Mouse (Mus musculus): ENCODE measurements around the gene Hoxd13. TPM values are rescaled to one million over a fixed set of nuclear protein-coding genes. Genes with fewer than 3 reads are reported as not detected.

Gene Hoxd13
- polyA plus RNA-seq, 1 experiment from 2014 or later: not detected

- Histone ChIP-seq H3K4me3 (no peak overlapping the region), H3K9me3 (no peaks in the 10 kb centered on the region), H3K27ac (replicated peaks) (no peak overlapping the region), H3K9ac (replicated peaks) (no peak overlapping the region), H3K36me3 (no peaks in the 10 kb centered on the region), H3K27me3 (peaks cover 92% of the 10 kb centered on the region), H3K4me2 (replicated peaks) (no peak overlapping the region), H3K4me1 (peaks cover 26% of the 10 kb centered on the region)
- no peak for ATAC-seq (ENCODE audit: low FRiP score, low read depth)
- 12% methylated on average over 17 of the region's 17 CpGs for WGBS
Observed at GRCm38 (mm10) chr2:74701949-74702819, 34.1 kb downstream of the Hoxd13 start.

GRCm38 (mm10) chr2:74702820-74703219 lies 34.7 kb downstream of the Hoxd13 start:
- Histone ChIP-seq H3K27me3 (peaks cover 92% of the 10 kb centered on the region), H3K4me2 (replicated peaks) (no peak overlapping the region), H3K9me3 (no peaks in the 10 kb centered on the region), H3K36me3 (no peaks in the 10 kb centered on the region), H3K9ac (replicated peaks) (no peak overlapping the region), H3K4me3 (no peak overlapping the region), H3K27ac (replicated peaks) (no peak overlapping the region), H3K4me1 (peaks cover 21% of the 10 kb centered on the region)
- WGBS: 14% methylated on average over 6 of the region's 6 CpGs
- ATAC-seq (ENCODE audit: low FRiP score, low read depth): no peak

GRCm38 (mm10) chr2:74703317-74703716 lies 35.2 kb downstream of the Hoxd13 start:
- H3K9me3 ChIP-seq: no peaks in the 10 kb centered on the region
- H3K27ac ChIP-seq (replicated peaks): no peak overlapping the region
- no peak overlapping the region for H3K4me3 ChIP-seq
- WGBS: 3% methylated on average over 10 of the region's 10 CpGs
- no peaks in the 10 kb centered on the region for H3K36me3 ChIP-seq
- H3K9ac ChIP-seq (replicated peaks): no peak overlapping the region
- no peak for ATAC-seq (ENCODE audit: low FRiP score, low read depth)
- H3K4me1 ChIP-seq: peaks cover 16% of the 10 kb centered on the region
- peaks cover 92% of the 10 kb centered on the region for H3K27me3 ChIP-seq
- H3K4me2 ChIP-seq (replicated peaks): no peak overlapping the region

DNA sequence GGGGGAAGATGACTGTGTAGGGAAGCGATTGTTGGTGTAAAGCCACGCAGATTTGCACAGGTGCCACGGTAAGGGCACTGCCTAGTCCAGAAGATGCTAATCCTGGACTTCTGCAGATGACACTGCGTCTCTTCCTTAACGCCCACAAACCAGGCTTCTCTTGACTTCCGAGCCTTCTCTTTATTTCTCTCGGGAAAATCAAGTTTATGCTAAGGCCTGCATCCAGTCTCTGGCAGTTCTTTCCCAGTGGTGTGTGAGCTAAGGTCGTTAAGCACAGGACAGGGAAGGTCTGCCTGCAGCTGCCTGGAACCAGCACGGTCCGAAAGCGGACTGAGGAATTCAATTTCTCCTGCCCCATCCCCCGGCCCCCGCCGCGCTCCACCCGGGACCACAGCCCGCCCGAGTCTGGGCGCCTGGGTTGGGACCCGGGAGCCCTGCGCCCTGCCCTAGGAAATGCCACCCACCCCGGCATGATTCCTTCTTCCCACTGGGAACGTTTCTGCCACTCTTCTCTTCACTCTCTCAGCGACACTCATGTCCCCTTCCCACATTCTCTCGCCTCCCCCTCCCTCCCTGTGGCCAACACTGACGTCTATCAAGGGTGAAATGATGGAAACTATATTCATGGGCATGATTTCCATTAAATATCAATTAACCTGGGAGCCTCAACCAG lies 35.7 kb downstream of the Hoxd13 start:
- H3K4me1 ChIP-seq: peaks cover 13% of the 10 kb centered on the region
- WGBS: 3% methylated on average over 25 of the region's 26 CpGs
- no peak for ATAC-seq (ENCODE audit: low FRiP score, low read depth)
- H3K9me3 ChIP-seq: no peaks in the 10 kb centered on the region
- H3K4me3 ChIP-seq: no peak overlapping the region
- no peaks in the 10 kb centered on the region for H3K36me3 ChIP-seq
- H3K9ac ChIP-seq (replicated peaks): no peak overlapping the region
- H3K27me3 ChIP-seq: peaks cover 92% of the 10 kb centered on the region
- no peak overlapping the region for H3K4me2 ChIP-seq (replicated peaks)
- H3K27ac ChIP-seq (replicated peaks): no peak overlapping the region

GRCm38 (mm10) chr2:74704393-74704998 lies 36.4 kb downstream of the Hoxd13 start, which contains the start of gene Hoxd8:
Gene Hoxd8 (plus strand): TSS chr2:74704615.
- Histone ChIP-seq H3K9me3 (no peaks in the 10 kb centered on the region), H3K4me3 (peak within 1 kb of the TSS; percentile 38), H3K4me2 (replicated peaks) (peak within 1 kb of the TSS; percentile 53), H3K27me3 (peaks cover 92% of the 10 kb centered on the region), H3K36me3 (no peaks in the 10 kb centered on the region), H3K9ac (replicated peaks) (0 out of 2 replicates have a peak within 1 kb of the TSS, but pooled peaks have one; percentile 20), H3K4me1 (peaks cover 13% of the 10 kb centered on the region), H3K27ac (replicated peaks) (no peak within 1 kb of the TSS)
- 0 out of 2 replicates have a peak, but pooled peaks have one; percentile 27 for ATAC-seq (ENCODE audit: low FRiP score, low read depth)
- WGBS: under 1% methylated on average over 38 of the region's 52 CpGs

DNA sequence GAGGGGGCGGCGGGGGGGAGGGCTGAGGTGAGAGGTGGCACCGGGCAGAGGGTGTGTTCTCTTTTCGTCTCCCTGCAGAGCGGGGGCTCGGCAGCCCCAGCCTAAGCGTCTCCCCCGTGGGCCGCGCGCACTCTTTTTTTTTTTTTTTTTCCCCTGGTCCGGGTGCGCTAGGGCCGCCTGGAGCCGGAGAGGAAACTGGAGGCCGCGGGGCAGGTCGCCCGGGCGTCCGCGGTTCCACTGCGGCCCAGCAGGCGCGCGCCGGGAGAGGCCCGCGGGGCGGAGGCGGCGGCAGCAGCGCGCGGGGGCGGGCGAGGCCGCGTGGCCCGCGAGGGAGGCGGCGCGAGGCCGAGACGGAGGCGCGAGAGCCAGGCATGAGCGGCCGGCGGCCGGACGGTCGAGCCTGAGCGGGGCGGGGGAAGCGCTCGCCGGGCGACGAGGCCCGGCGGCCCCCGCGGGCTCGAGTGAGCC lies 36.9 kb downstream of the Hoxd13 start:
- 0% methylated on average over 55 of the region's 66 CpGs for WGBS
- Histone ChIP-seq H3K27ac (replicated peaks) (no peak overlapping the region), H3K9ac (replicated peaks) (0 out of 2 replicates have a peak overlapping the region, but pooled peaks have one; percentile 20), H3K4me2 (replicated peaks) (peak overlapping the region; percentile 53), H3K4me3 (peak overlapping the region; percentile 38), H3K9me3 (no peaks in the 10 kb centered on the region), H3K4me1 (peaks cover 13% of the 10 kb centered on the region), H3K27me3 (peaks cover 92% of the 10 kb centered on the region), H3K36me3 (no peaks in the 10 kb centered on the region)
- ATAC-seq (ENCODE audit: low FRiP score, low read depth): peak; percentile 62; the same call in 1 of the 2 replicates

DNA sequence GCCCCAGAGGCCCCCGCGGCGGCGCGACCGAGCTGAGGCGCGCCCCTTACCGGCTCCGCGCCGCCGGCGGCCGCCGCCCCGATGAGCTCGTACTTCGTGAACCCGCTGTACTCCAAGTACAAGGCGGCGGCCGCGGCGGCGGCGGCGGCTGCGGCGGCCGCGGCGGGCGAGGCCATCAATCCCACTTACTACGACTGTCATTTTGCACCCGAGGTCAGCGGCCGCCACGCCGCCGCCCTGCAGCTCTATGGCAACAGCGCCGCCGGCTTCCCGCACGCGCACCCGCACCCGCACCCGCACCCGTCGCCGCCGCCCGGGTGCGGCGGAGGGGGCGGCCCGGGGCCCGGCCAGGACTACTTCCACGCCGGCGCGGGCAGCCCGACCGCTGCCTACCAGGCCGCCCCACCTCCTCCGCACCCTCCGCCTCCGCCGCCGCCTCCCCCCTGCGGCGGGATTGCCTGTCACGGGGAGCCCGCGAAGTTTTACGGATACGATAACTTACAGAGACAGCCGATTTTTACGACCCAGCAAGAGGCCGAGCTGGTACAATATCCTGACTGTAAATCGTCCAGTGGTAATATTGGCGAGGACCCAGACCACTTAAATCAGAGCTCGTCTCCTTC lies 37.5 kb downstream of the Hoxd13 start:
- Histone ChIP-seq H3K4me1 (peaks cover 13% of the 10 kb centered on the region), H3K36me3 (no peaks in the 10 kb centered on the region), H3K4me3 (peak overlapping the region; percentile 38), H3K9me3 (no peaks in the 10 kb centered on the region), H3K27ac (replicated peaks) (no peak overlapping the region), H3K9ac (replicated peaks) (0 out of 2 replicates have a peak overlapping the region, but pooled peaks have one; percentile 20), H3K27me3 (peaks cover 92% of the 10 kb centered on the region), H3K4me2 (replicated peaks) (peak overlapping the region; percentile 53)
- WGBS: under 1% methylated on average over 77 of the region's 85 CpGs
- peak; percentile 38; the same call in 1 of the 2 replicates for ATAC-seq (ENCODE audit: low FRiP score, low read depth)

DNA sequence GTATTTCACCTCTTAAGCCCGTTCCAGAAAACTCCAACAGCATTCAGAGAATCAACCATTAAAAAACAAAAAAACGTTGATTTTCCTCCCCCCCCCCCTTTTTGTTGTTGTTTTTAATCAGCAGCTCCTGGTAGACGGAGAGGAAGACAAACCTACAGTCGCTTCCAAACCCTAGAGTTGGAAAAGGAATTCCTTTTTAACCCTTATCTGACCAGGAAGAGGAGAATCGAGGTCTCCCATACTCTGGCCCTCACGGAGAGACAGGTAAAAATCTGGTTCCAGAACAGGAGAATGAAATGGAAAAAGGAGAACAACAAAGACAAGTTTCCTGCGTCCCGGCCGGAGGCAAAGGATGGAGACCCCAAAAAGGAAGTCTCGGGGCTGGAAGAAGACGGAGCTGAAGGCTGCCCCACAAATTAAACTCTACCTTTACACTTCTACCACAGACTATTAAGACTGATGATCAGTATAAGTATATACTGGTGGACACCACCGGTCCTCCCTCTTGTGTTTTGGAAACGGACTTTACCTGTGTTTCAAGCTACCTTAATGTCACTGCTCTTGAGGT lies 38.4 kb downstream of the Hoxd13 start:
- peaks cover 92% of the 10 kb centered on the region for H3K27me3 ChIP-seq

DNA sequence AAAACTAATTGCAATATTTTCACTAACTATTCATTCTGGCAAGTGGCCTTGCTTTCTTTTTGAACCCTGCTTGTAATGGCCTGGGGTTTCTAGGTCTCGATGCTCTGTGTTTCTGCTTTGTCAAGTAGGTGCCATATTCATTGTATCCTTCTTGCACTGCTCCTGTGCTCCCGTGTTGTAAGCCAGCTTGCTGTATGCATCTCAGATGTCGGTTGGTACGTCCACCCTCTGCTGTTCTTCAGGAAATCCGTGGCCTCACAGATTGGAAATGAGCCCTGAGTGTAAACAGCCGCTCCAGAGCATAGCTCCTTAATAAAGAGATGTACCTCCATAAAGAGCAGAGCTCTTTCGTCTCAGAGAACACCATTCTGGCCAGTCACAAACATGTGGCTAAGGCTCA lies 39.5 kb downstream of the Hoxd13 start:
- H3K4me3 ChIP-seq: no peak overlapping the region
- no peaks in the 10 kb centered on the region for H3K9me3 ChIP-seq
- H3K27ac ChIP-seq (replicated peaks): no peak overlapping the region
- peaks cover 97% of the 10 kb centered on the region for H3K27me3 ChIP-seq
- H3K4me2 ChIP-seq (replicated peaks): no peak overlapping the region
- 7% methylated on average over 7 of the region's 7 CpGs for WGBS
- no peak for ATAC-seq (ENCODE audit: low FRiP score, low read depth)
- no peak overlapping the region for H3K9ac ChIP-seq (replicated peaks)
- H3K4me1 ChIP-seq: peaks cover 19% of the 10 kb centered on the region
- H3K36me3 ChIP-seq: no peaks in the 10 kb centered on the region

More for the DNA sequence above, 38.4 kb downstream of the Hoxd13 start:
- 2% methylated on average over 13 of the region's 13 CpGs for WGBS
- no peak overlapping the region for H3K9ac ChIP-seq (replicated peaks)
- no peaks in the 10 kb centered on the region for H3K9me3 ChIP-seq
- no peak overlapping the region for H3K4me2 ChIP-seq (replicated peaks)
- no peaks in the 10 kb centered on the region for H3K36me3 ChIP-seq
- H3K4me3 ChIP-seq: no peak overlapping the region
- H3K4me1 ChIP-seq: peaks cover 13% of the 10 kb centered on the region
- H3K27ac ChIP-seq (replicated peaks): no peak overlapping the region
- ATAC-seq (ENCODE audit: low FRiP score, low read depth): no peak

DNA sequence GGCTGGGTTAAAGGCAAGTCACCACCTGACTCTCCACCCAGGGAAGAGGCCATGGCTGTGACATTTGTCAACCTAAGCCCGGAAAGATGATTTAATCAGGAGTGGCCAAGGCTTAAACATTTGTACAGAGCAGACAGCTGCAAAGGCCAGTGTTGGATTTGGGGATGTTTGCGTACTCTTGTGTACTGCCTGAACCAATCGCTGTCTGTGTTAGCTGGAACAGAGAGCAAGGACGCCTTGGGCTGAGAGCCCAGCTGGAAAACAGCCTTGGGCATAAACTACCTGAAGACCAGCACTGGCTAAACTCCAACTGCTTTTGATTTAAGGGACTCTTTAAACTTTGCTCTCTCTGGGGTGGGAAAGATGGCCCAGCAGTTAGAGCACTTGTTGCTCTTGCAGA lies 40.6 kb downstream of the Hoxd13 start:
- Histone ChIP-seq H3K9me3 (no peaks in the 10 kb centered on the region), H3K9ac (replicated peaks) (no peak overlapping the region), H3K4me2 (replicated peaks) (no peak overlapping the region), H3K4me1 (peaks cover 19% of the 10 kb centered on the region), H3K27ac (replicated peaks) (no peak overlapping the region), H3K4me3 (no peak overlapping the region), H3K27me3 (peaks cover 97% of the 10 kb centered on the region), H3K36me3 (no peaks in the 10 kb centered on the region)
- ATAC-seq (ENCODE audit: low FRiP score, low read depth): no peak
- WGBS: 5% methylated on average over 4 of the region's 4 CpGs

Measured in midbrain, embryonic 12.5 days (tissue).